In genomic region chr12:86580132-86580718, GRCm38 (mm10) we compare ENCODE assay signal across 15 mouse cellular contexts.
DNase-seq lines count a peak whose midpoint lies in the region; ATAC-seq and TF ChIP-seq lines count a peak whose summit lies in the region.
"Had no signal": no experiment of that assay in that cellular context is flagged by ENCODE, and none has a peak within 500 bp of the region (broad histone marks: within the 10 kb centered on the region; RNA-seq: fewer than 3 reads in every experiment).

No protein-coding gene starts in this region.

- H3K9ac ChIP-seq in forebrain, embryonic 15.5 days (replicated peaks) = no peak overlapping the region
- no peak overlapping the region for H3K9ac ChIP-seq in midbrain, postnatal 0 days (replicated peaks; ENCODE audit: low read length, poor library complexity, severe bottlenecking)
- H3K9ac ChIP-seq in hindbrain, postnatal 0 days (replicated peaks; ENCODE audit: low read length) = no peak overlapping the region
- no peak overlapping the region for H3K9ac ChIP-seq in neural tube, embryonic 15.5 days (replicated peaks)
- H3K9ac ChIP-seq: heart, embryonic 12.5 days; liver, embryonic 14.5 days; stomach, embryonic 15.5 days had no signal

- TF ChIP-seq CTCF in midbrain, postnatal 0 days (IDR thresholded peaks at IDR 0.05) = no peak
- TF ChIP-seq CTCF in hindbrain, postnatal 0 days (IDR thresholded peaks at IDR 0.05; ENCODE audit: low read depth) = no peak

- no peak for DNase-seq in forebrain, embryonic 10.5 days (ENCODE audit: extremely low spot score, low spot score)
- DNase-seq in midbrain, postnatal 0 days (ENCODE audit: low spot score) = peak; percentile 52
- no peak for DNase-seq in midbrain, embryonic 10.5 days (ENCODE audit: low spot score)
- DNase-seq in hindbrain, postnatal 0 days (ENCODE audit: low spot score) = peak; percentile 56
- DNase-seq in urinary bladder, postnatal 36 days (ENCODE audit: low spot score in 2 of 2) = no peak
- no peak for DNase-seq in spleen, postnatal 4 days (ENCODE audit: low spot score in 2 of 2)
- DNase-seq: cerebellum, adult 11-12 months; gastrocnemius, postnatal 14 days; thymus, postnatal 36 days had no signal

- WGBS in forebrain, embryonic 15.5 days = 37% methylated on average over 4 of the region's 4 CpGs
- 77% methylated on average over 4 of the region's 4 CpGs for WGBS in forebrain, embryonic 10.5 days
- 47% methylated on average over 4 of the region's 4 CpGs for WGBS in midbrain, postnatal 0 days
- 76% methylated on average over 4 of the region's 4 CpGs for WGBS in midbrain, embryonic 10.5 days
- 27% methylated on average over 4 of the region's 4 CpGs for WGBS in hindbrain, postnatal 0 days
- WGBS in neural tube, embryonic 15.5 days = 39% methylated on average over 4 of the region's 4 CpGs

- H3K27me3 ChIP-seq in forebrain, embryonic 15.5 days = no peaks in the 10 kb centered on the region
- no peaks in the 10 kb centered on the region for H3K27me3 ChIP-seq in forebrain, embryonic 10.5 days (ENCODE audit: poor library complexity, severe bottlenecking)
- no peaks in the 10 kb centered on the region for H3K27me3 ChIP-seq in midbrain, postnatal 0 days (ENCODE audit: insufficient read depth, low read length)
- H3K27me3 ChIP-seq in midbrain, embryonic 10.5 days (ENCODE audit: low read depth, poor library complexity, severe bottlenecking) = no peaks in the 10 kb centered on the region
- H3K27me3 ChIP-seq in hindbrain, postnatal 0 days (ENCODE audit: insufficient read depth, low read length) = no peaks in the 10 kb centered on the region
- H3K27me3 ChIP-seq in neural tube, embryonic 15.5 days (replicated peaks) = no peaks in the 10 kb centered on the region
- H3K27me3 ChIP-seq: stomach, embryonic 15.5 days had no signal

- no peak overlapping the region for H3K4me3 ChIP-seq in forebrain, embryonic 15.5 days
- H3K4me3 ChIP-seq in forebrain, embryonic 10.5 days = no peak overlapping the region
- no peak overlapping the region for H3K4me3 ChIP-seq in midbrain, postnatal 0 days (ENCODE audit: low read depth, low read length)
- no peak overlapping the region for H3K4me3 ChIP-seq in midbrain, embryonic 10.5 days
- no peak overlapping the region for H3K4me3 ChIP-seq in hindbrain, postnatal 0 days (ENCODE audit: low read length)
- no peak overlapping the region for H3K4me3 ChIP-seq in neural tube, embryonic 15.5 days (replicated peaks)
- H3K4me3 ChIP-seq: erythroblast, embryonic 14.5 days; heart, embryonic 12.5 days; stomach, embryonic 15.5 days had no signal

- no peak overlapping the region for H3K4me2 ChIP-seq in forebrain, embryonic 15.5 days (replicated peaks)
- H3K4me2 ChIP-seq in midbrain, postnatal 0 days (ENCODE audit: low read depth, low read length, poor library complexity, severe bottlenecking) = no peak overlapping the region
- H3K4me2 ChIP-seq in hindbrain, postnatal 0 days (ENCODE audit: low read depth, low read length) = no peak overlapping the region
- no peak overlapping the region for H3K4me2 ChIP-seq in neural tube, embryonic 15.5 days
- H3K4me2 ChIP-seq: heart, embryonic 12.5 days; stomach, embryonic 15.5 days had no signal

- H3K4me1 ChIP-seq in forebrain, embryonic 15.5 days = peaks cover 8% of the 10 kb centered on the region
- H3K4me1 ChIP-seq in forebrain, embryonic 10.5 days = no peaks in the 10 kb centered on the region
- no peaks in the 10 kb centered on the region for H3K4me1 ChIP-seq in midbrain, postnatal 0 days (ENCODE audit: insufficient read depth, low read length)
- H3K4me1 ChIP-seq in midbrain, embryonic 10.5 days = no peaks in the 10 kb centered on the region
- no peaks in the 10 kb centered on the region for H3K4me1 ChIP-seq in hindbrain, postnatal 0 days (ENCODE audit: insufficient read depth, low read length)
- H3K4me1 ChIP-seq in neural tube, embryonic 15.5 days = peaks cover 12% of the 10 kb centered on the region
- H3K4me1 ChIP-seq: heart, embryonic 12.5 days; stomach, embryonic 15.5 days had no signal

- ATAC-seq in forebrain, embryonic 15.5 days (replicated peaks) = peak; percentile 75; the same call in 1 of the 2 replicates
- ATAC-seq in midbrain, postnatal 0 days (ENCODE audit: low FRiP score) = no peak
- ATAC-seq in hindbrain, postnatal 0 days = peak; percentile 79; the same call in 1 of the 2 replicates
- peak; percentile 81 for ATAC-seq in neural tube, embryonic 15.5 days (ENCODE audit: low FRiP score)

- no peaks in the 10 kb centered on the region for H3K36me3 ChIP-seq in forebrain, embryonic 15.5 days
- no peaks in the 10 kb centered on the region for H3K36me3 ChIP-seq in forebrain, embryonic 10.5 days (replicated peaks)
- no peaks in the 10 kb centered on the region for H3K36me3 ChIP-seq in midbrain, postnatal 0 days (ENCODE audit: insufficient read depth, low read length)
- no peaks in the 10 kb centered on the region for H3K36me3 ChIP-seq in midbrain, embryonic 10.5 days
- no peaks in the 10 kb centered on the region for H3K36me3 ChIP-seq in hindbrain, postnatal 0 days (ENCODE audit: insufficient read depth, low read length)
- H3K36me3 ChIP-seq in neural tube, embryonic 15.5 days = no peaks in the 10 kb centered on the region
- H3K36me3 ChIP-seq: heart, embryonic 12.5 days; stomach, embryonic 15.5 days had no signal

- no peaks in the 10 kb centered on the region for H3K9me3 ChIP-seq in forebrain, embryonic 15.5 days
- H3K9me3 ChIP-seq in forebrain, embryonic 10.5 days = no peaks in the 10 kb centered on the region
- H3K9me3 ChIP-seq in midbrain, postnatal 0 days (ENCODE audit: low read length) = no peaks in the 10 kb centered on the region
- H3K9me3 ChIP-seq in midbrain, embryonic 10.5 days (replicated peaks) = no peaks in the 10 kb centered on the region
- no peaks in the 10 kb centered on the region for H3K9me3 ChIP-seq in hindbrain, postnatal 0 days (ENCODE audit: low read length)
- H3K9me3 ChIP-seq in neural tube, embryonic 15.5 days (replicated peaks) = no peaks in the 10 kb centered on the region
- H3K9me3 ChIP-seq: stomach, embryonic 15.5 days had no signal

- no peak overlapping the region for H3K27ac ChIP-seq in forebrain, embryonic 15.5 days (replicated peaks)
- H3K27ac ChIP-seq in forebrain, embryonic 10.5 days = no peak overlapping the region
- H3K27ac ChIP-seq in midbrain, postnatal 0 days (ENCODE audit: low read depth, low read length) = no peak overlapping the region
- no peak overlapping the region for H3K27ac ChIP-seq in midbrain, embryonic 10.5 days (replicated peaks)
- H3K27ac ChIP-seq in hindbrain, postnatal 0 days = no peak overlapping the region
- H3K27ac ChIP-seq in neural tube, embryonic 15.5 days (replicated peaks) = no peak overlapping the region
- H3K27ac ChIP-seq: liver, embryonic 14.5 days; stomach, embryonic 15.5 days had no signal

Comparison
In these comparisons a context has a peak if more than half of its experiments do, and no peak if none do; other contexts are left out.
1. DNase-seq: peak in midbrain, postnatal 0 days (single experiment) and hindbrain, postnatal 0 days (single experiment); none in forebrain, embryonic 10.5 days (single experiment), midbrain, embryonic 10.5 days (single experiment), urinary bladder, postnatal 36 days (0 of 2) and spleen, postnatal 4 days (0 of 2).